Mouse (Mus musculus) skeletal muscle tissue, adult 2 months (tissue): ENCODE data around the gene Asb16.

Experiments used
- DNase-seq: peaks from one replicate; pipeline ENCODE4 v3.0.0-alpha.2; 2012; ENCODE audit warnings: low read depth, low spot score

The Asb16 gene

DNA sequence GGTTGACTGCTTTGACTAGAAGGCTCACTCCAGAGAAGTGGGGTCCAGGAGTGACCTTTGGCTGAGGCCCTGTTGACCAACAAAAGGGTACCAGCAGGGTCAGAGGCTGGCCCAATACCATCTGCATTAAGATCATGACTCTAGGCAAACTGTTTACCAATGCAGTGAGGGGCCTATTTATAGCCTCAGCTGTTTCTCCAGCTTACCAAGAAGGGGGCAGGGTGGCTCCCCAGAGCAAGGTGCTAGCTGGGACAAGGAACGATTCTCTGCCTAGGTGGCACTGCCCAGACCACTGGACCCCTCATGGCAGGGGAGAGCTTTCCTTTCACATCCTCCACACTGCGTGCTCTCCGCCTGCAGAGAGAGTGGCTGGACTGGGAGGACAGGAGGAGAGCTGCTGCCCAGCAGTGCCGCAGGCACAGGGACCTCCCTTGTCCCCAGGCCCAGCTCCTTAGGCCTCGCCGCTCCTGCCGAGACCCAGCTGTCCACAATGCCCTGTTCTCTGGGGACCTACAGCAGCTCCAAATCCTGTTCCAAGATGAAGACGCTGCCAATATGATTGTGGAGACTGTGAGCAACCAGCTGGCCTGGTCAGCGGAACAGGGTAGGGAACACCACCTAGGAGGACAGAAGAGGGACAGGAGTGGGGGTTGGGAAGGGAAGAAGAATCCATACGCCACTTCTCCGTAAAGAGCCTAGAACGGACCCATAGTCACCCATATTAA is at the start of gene Asb16:
Asb16 (plus strand) TSS at position 224 of the 725 bp plus-strand sequence.
- DNase-seq, result peak; percentile 77

DNA sequence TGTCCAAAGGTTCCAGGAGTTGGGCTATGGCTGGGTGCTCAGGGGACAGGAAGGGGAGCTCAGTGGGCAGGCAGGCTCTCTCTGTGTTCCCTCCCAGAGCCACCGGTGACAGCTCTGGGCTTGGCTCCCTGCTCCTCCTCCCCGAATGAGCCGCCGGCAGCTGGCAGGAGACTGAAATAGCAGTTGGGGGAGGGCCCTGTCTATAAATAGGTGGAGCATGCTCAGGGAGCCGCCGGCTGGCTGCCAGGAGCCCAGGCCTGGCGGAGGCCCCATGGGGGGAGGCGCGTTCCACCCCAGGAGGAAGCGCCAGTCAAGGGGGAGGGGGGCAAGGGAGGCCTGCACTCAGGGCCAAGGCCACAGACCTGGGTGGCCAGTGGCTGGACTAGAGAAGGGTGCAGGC is 49.8 kb upstream of the Asb16 start:
- DNase-seq, result peak; percentile 98

DNA sequence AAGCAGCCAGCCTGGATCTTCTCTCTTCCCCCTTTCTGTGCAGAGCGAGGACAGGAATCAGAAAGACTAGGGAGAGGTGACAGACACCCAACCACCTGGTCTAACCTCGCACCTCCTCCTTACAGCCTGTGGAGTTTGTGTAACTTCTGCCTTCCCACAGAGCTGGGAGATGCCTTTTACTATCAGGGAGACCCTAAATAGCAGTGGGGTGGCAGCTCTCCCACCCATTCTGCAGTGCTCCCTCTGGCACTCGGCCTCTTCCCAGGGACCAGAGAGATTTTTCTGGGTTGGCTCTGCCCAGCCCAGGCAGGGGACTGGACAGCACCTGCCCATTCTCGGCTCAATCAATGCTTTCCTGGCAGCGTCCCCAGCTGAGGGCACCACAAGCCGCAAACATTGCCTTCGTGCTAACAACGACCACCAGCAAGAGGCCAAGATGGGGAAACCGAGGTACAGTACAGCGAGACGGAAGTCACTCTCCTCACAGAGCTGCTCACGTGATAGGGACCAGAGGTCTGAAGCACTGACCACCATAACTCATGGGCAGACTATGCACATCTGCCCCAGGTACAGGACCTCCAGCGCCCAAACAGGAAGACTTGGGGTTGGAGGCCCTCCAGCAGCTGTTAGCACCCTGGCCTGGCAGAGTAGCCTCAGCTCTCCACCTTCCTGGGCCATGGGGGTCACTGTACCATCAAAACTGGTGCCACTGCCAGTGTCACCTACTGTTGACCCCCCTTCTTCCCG is 49.1 kb upstream of the Asb16 start:
- DNase-seq, result no peak

DNA sequence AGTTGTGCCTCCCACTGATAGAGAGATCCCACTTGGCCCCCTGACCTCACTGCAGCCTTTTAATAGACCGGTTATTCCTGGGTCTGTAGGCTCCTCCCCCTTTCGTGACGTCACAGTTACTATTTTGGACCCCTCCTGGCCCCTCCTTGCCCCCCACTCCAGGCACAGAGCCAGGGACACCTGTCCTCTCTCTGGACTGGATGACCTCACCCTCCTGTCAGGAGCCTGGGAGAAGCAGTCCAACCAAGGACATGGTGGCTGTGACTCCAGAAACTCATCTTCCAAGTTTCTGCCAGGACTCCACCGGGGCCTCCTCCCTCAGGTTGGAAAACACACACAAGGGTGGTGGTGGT is 48.6 kb upstream of the Asb16 start:
- DNase-seq, result peak; percentile 96

DNA sequence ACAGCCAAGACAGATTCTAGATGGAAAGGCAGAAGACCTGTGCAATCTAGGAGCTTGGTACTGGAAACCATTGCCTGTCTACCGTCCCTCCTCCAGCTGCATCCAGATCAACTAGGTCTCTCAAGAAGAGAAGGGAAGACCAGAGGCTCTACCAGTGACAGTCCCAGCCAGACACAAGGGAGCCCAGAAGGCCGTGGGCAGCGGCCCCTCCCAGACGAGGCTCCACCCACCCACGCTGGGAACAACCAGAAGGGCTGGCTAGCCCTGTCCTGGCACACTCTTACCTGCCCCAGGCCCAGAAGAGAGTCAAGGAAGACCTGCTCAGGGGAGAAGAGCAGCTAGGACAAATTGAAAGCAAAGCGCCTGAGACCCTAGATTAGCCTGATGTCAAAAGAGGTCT is 48.1 kb upstream of the Asb16 start:
- no peak for DNase-seq

DNA sequence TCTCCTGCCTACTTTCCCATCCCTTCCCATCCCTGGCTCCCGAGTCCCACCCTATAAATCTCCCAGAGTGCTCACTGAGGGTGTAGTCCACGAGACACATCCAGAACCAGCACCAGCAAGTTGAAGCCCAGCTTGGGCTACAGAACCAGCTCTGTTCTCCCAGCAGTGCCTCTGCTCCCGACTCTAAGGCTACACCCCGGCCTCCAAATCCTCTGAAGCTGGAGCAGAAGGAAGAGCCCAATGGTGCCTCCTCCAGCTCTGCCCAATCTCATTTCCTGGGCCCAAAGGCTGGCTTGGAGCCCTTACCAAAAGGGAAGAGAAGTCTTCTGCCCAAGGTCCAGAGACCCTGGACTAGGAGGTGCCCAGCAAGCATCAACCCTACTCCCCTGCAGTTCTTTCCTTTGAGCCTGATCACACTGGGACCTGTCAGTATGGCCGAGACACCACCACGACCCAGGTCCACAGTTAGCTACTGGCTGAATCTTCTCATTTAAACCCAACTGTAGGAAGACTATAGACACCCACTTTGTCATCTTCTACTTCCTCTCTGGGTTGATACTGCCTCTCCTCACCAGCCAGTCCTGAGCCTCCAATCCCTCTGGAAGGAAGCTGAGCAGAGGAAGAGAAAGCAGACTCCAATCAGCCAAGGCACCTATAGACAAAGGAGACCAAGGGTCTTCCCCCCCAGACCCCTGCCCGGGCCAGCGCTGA is 47.1 kb upstream of the Asb16 start:
- DNase-seq, result no peak

DNA sequence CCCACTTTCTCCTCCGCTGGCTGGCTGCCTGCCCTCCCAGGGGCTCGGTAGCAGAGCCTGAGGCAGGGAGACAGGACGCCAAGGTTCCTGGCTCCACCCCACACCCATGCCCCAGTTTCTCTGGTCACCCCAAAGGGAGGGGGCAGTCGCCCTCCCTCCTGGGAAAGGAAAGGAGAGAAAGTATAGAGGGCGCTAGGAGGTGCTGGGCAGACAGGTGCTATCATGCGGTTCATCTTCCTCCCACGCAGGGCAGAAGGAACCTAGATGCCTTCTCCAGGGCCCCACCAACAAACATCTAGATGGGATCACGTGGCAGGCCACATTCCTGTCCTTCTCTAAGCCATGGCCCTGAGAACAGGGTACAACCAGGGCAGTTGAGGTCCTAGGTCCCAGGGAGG is 46.6 kb upstream of the Asb16 start:
- no peak for DNase-seq

DNA sequence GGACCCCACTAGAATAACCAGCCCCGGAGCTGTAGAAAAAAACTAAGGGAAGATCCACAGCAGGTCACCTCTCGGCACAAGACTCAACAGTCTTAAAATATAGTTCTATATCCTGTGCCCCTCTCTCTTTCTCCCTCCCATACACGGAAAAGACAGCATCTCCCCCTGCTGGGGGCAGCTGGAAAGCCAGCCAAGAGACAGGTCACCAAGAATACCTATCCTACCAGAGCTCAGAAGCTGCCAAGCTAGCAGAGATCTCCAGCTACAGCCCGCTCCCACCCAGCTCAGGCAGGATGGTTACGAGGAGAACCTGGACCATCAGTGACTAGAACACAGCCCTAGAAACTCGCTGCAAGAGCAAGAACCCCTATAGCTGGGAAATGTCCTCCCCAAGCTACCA is 45.4 kb upstream of the Asb16 start:
- no peak for DNase-seq

DNA sequence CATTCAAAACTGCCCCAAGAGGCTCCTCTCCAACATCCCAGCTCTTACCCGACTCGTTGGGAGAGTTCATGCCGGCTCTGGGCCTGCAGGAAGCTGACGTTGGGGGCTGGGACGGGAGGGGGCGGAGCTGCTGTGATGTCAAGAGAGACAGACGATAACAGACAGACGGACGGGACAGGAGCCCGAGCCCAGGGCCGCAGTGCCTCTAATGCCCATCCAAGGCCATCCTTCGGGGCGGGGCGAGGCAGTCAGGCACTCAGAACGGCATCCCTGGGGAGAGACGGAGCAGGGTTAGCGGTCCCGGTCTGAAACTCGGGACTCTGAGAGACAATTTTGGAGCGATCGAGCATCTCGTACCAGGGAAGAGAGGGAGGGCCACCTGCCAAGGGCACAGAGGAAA is 43.9 kb upstream of the Asb16 start:
- no peak for DNase-seq

DNA sequence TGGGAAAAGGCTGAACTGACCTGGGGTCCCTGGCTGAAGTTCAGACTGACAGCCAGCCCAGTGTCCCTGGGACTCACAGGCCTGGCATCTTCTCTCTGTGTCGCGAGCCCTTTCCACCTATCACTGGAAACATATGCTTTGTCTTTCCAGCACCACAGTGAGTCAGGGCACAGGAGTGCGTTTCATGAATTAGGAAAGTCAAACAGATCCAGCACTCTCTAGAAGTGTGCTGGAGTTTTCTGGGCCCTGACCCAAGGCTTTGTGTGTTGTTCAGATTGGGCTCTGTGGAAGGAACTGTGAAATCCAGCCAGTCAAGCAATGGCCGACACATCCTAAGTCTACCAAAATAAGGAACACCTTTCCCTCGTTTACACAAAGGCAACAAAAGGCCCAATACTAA is 43.3 kb upstream of the Asb16 start:
- DNase-seq, result no peak

DNA sequence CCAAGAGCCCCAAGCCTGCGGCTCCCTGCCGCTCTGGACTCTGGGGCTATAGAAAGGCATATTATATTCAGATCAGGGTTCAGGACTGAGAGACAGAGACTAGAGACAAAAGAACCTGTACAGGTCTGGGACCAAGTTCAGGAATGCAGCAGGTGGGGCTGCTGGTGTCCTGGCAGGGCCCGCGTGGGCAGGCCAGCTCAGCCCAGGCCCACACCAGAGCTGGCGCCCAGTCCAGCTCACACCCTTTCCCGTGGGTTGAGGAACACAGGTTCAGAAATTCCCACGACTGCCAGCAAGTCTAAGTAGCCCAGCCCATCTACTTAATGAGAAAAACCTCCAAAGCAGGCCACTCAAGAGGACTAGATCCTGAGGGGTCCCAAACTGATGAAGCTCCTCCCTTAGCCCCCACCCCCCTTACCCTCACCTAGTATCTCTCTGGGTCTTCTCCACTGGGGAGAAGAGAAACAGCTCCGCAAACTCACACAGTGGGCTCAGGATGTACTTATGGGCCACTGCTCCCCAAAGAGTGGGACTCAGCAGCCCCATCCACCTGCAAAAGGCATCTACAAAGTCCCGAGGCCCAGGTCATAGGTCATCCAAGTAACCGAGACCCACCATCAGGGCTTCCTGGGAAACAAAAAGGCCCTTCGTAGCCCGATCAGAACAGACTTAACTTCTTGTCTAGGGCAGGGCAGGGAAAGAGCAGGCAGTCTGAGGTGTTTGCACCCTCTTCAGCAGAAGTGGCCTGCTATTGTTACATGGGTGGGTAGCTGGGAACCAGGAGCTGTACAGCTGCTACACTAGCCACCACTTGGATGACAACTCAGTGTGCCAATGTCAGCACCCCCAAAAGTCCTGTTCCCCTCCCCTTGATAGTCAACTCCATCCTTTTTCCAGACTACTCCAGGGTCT is 42.2 kb upstream of the Asb16 start:
- no peak for DNase-seq

DNA sequence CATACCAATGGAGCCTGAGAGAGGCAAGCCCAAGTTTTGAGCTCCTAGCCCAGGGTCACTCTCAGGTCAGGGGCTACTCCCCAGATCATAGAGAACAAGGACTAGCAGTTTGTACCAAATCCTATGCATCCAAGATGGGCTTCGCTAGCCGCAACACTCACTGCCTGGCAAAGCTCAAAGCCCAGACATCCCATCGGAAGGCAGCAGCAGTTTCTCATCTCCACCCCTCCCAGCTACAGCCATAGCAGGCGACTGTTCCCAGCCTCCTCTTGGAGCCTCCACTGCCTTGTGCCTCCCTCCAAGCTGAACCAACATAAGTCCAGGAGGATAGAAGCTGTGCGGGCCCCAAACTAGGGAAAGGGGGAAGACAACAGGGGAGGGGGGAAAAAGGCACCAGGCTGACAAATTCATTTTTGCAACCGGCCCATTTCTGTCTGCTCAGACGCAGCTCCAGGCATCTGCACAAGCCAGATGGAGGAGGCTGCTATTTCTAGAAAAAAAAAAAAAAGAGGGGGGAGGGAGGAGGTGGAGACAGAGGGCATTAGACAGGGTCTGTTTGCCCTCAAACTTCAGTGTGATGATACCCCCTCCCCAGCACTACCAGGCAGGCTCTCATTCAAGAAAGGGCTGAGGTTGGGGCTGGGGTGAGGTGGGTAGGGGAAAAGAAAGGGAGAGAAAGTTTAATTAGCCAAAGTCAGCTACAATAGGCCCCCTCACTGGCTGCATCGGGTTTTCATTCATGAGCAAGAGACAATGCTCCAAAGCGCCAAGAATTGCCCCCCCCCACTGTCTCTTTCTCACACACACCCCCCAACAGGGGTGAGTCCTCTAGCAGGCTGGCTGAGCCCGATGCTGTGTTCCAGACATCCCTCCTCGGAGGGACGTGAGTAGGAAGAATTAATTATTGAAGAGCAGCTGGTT is 41.0 kb upstream of the Asb16 start:
- DNase-seq, result no peak

DNA sequence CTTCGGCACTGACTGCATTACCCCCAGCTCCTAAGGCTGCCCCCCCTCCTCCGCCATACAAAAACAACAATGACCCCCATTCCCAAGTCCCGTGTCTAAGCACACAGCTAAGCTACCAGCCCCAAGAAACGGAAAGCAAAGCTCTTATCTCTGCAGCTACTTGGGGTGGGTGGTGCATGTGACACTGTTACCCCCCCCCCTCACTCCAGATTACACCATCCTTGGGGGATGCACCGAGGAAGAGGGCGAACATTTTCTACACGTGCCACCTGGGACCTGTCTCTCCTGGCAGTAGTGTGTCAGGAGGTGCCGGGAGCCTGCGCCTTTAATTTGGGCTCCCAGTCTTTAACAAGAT is 40.4 kb upstream of the Asb16 start:
- no peak for DNase-seq

DNA sequence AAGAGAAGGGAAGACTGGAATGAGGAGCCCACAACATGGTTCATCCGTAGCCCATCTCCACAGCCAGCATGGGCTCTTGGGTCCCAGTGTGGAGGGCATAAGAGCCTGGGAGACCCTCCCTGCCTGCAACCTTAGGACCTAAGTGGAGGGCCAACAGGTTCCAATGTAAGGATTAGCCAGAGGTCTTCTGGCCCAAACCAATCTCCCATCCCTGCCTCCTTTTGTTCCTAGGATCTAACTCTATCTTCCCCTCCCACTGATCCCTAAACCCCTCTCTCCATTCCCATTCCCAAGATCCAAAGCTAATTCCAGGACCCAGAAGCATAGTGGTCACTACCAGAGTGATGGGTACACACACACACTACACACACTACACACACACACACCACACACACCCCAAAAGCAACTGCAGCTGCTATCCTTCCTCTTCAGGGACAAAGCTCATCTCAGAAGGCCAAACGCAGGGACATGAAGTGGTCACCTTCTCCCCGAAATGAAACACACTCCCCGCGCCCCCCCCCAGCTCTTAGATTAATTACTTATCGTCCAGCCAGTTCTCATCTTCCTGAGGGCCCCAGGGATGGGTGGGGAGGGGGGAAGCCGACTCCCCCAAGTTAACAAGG is 39.8 kb upstream of the Asb16 start:
- DNase-seq, result no peak

DNA sequence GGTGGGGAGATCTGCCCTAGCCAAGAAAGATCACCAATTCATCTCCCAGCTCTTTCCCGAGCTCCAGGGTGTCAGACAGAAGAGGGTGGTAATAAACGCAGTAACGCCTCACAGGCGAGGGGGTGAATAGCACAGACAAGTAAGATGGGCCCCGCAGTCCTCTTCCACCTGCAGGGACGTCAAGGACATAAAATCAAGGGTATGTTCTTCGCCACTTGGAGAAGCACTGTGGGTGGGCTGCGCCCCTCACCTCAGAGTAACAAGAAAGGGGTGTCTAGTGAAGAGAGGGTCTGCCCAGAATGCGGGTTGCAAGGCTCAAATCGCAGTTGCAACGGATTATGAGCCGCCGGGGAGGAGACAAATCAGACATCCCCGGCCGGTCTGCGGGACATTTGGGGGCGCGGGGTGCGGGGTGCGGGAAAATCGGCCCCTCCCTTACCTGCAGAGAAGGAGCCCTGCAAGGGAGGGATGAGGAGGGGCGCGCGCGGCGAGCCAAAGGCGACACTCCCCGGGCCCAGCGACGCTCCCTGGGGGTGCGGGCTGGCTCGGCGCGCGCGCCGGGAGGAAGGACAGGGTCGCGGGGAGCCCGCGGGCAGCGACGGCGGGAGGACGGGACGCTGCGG is 39.1 kb upstream of the Asb16 start:
- DNase-seq, result no peak

DNA sequence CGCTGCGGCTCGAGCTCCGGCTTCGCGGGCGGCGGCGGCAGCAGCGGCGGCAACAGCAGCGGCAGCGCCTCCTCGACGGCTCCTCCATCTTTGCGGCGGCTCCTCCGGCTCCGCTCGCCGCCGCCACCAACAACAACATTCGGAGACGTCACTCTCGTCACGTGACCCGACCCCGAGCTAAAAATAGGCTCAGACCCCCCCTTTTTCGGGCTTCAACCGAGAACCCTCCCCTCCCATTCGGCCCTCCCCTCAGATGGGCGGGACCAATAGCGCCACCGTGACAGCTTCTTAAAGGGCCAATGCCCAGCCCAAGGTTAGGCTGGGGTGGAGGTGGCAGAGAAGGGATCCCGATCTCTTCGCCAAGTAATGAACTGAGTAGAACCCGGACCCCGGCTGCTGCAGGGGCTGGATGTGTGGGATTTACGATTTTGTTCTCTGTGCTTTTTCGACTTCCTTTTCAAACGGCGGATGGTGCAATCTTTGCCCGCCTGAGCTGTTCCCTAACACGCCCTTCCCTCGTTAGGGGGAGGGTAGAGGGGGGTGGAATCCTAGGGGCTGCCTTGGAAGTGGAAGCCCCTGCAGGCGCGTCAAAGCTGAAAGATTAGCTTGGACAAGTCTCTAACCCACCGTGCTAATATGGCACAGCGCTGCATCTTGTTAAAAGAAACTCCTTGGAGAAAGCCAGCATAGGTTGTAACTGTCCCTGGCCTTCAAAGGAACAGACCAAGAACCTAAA is 38.4 kb upstream of the Asb16 start, which contains the start of gene Hdac5:
Hdac5 (minus strand) TSS at position 161 of the 736 bp plus-strand sequence.
- DNase-seq, result peak; percentile 97

DNA sequence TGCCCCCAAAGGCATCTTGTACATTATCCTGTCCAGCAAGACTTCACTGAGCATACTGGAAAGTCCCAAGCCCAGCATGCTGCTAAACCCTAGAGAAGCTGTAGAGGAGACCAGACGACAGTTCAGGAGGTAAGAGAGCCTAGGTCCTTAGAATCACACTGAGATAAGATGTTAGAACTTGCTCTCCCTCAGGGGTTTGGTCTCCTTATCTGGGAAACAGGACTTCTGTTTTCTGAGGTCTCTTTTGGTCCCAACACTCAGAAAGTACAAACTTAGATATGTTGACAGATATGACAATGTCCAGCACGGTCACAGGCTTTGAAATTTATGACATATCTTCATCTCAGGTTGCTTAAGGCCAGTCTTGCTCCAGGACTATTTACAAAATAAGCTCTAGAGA is 32.5 kb upstream of the Asb16 start:
- DNase-seq, result no peak

DNA sequence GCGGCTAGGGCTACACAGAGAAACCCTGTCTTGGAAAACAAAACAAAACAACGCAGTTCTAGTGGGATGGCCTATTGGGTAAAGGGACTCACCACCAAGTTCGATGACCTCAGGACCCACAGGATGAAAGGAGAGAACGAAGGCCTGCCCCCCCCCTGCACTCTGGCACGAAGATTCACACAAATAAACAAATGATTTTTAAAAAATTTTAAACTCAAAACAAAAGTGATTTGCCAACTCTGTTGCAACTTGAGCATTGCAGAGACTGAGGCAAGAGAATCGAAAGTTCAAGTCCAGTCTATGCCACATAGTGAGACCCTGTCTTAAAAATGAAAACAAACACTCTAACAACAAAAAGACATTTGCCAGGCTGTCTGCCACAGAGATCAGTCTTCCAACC is 27.9 kb upstream of the Asb16 start:
- DNase-seq, result no peak

DNA sequence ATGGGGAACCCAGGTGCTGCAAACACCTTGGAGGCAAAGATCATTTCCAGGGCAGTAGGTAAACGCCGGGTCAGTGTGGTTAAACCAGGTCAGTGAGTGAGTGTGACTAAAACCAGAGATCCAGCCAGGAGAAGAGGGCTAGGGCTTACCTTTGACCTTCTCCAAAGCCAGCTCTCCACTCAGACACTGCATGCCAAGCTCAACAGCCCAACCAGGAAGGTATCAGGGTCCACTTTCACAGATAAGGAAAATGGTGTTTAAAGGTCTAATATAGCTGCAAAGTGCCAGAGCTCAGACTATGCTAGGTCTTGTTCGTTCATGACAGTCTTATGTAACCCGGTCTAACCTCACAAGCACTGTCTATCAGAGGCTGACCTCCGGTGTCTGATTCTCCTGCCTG is 27.3 kb upstream of the Asb16 start:
- DNase-seq, result no peak
